Mouse (Mus musculus): ENCODE results near the gene Cluh.

Cluh gene

GRCm38 (mm10) chr11:74674713-74675112, 25.4 kb downstream of the Cluh start:
- DNase-seq (ENCODE audit: low spot score): no peak

- DNase-seq (ENCODE audit: low spot score): no peak
Measured at GRCm38 (mm10) chr11:74675156-74675555, 25.9 kb downstream of the Cluh start.

- no peak for DNase-seq (ENCODE audit: low spot score)
Measured at GRCm38 (mm10) chr11:74692151-74692550, 42.9 kb downstream of the Cluh start.

GRCm38 (mm10) chr11:74699505-74699904, 50.2 kb downstream of the Cluh start:
- DNase-seq (ENCODE audit: low spot score): no peak

- no peak for DNase-seq (ENCODE audit: low spot score)
Measured at GRCm38 (mm10) chr11:74704068-74704467, 54.8 kb downstream of the Cluh start.

- no peak for DNase-seq (ENCODE audit: low spot score)
Measured at GRCm38 (mm10) chr11:74708781-74709180, 59.5 kb downstream of the Cluh start.

GRCm38 (mm10) chr11:74710671-74711070, 61.4 kb downstream of the Cluh start:
- no peak for DNase-seq (ENCODE audit: low spot score)

GRCm38 (mm10) chr11:74715971-74716525, 66.8 kb downstream of the Cluh start:
- no peak for DNase-seq (ENCODE audit: low spot score)

Measured in c-Kit-positive CD71-positive TER-119-positive erythroid progenitor cells, embryonic 14.5 days (primary cell).